Mouse (Mus musculus): ENCODE results near the gene Pex14. TPM values are rescaled to one million over a fixed set of nuclear protein-coding genes. Genes with fewer than 3 reads are reported as not detected.

Gene Pex14
- polyA plus RNA-seq, 1 experiment from 2014 or later, result 53.9 TPM

GRCm38 (mm10) chr4:149064061-149064854 is 35.4 kb downstream of the Pex14 start:
- Histone ChIP-seq H3K27me3 (no peaks in the 10 kb centered on the region), H3K9me3 (no peaks in the 10 kb centered on the region), H3K4me3 (no peak overlapping the region), H3K9ac (replicated peaks) (no peak overlapping the region), H3K4me1 (peaks cover 23% of the 10 kb centered on the region), H3K27ac (replicated peaks) (no peak overlapping the region), H3K4me2 (replicated peaks) (no peak overlapping the region), H3K36me3 (no peaks in the 10 kb centered on the region)
- no peak for ATAC-seq (ENCODE audit: low FRiP score, low read depth)
- 88% methylated on average over 23 of the region's 23 CpGs for WGBS

GRCm38 (mm10) chr4:149062406-149063318 is 37.0 kb downstream of the Pex14 start:
- H3K4me1 ChIP-seq, result peaks cover 38% of the 10 kb centered on the region

GRCm38 (mm10) chr4:149061432-149061718 is 38.3 kb downstream of the Pex14 start:
- Histone ChIP-seq H3K4me3 (no peak overlapping the region), H3K9me3 (no peaks in the 10 kb centered on the region), H3K4me2 (replicated peaks) (no peak overlapping the region), H3K9ac (replicated peaks) (no peak overlapping the region), H3K36me3 (no peaks in the 10 kb centered on the region), H3K27me3 (peaks cover 4% of the 10 kb centered on the region; the same call in 1 of the 2 replicates), H3K27ac (replicated peaks) (no peak overlapping the region), H3K4me1 (peaks cover 51% of the 10 kb centered on the region)
- no peak for ATAC-seq (ENCODE audit: low FRiP score, low read depth)
- WGBS, result 74% methylated on average over 13 of the region's 13 CpGs

More at GRCm38 (mm10) chr4:149062406-149063318, 37.0 kb downstream of the Pex14 start:
- H3K27me3 ChIP-seq, result peaks cover 4% of the 10 kb centered on the region; the same call in 1 of the 2 replicates
- H3K36me3 ChIP-seq, result no peaks in the 10 kb centered on the region
- no peak overlapping the region for H3K27ac ChIP-seq (replicated peaks)
- H3K9me3 ChIP-seq, result no peaks in the 10 kb centered on the region
- H3K4me2 ChIP-seq (replicated peaks), result no peak overlapping the region
- no peak overlapping the region for H3K9ac ChIP-seq (replicated peaks)
- WGBS, result 69% methylated on average over 21 of the region's 21 CpGs
- no peak for ATAC-seq (ENCODE audit: low FRiP score, low read depth)
- no peak overlapping the region for H3K4me3 ChIP-seq

- Histone ChIP-seq H3K4me2 (replicated peaks) (no peak overlapping the region), H3K36me3 (no peaks in the 10 kb centered on the region), H3K4me1 (peaks cover 53% of the 10 kb centered on the region), H3K4me3 (no peak overlapping the region), H3K9ac (replicated peaks) (no peak overlapping the region), H3K27ac (replicated peaks) (no peak overlapping the region), H3K27me3 (peaks cover 4% of the 10 kb centered on the region; the same call in 1 of the 2 replicates), H3K9me3 (no peaks in the 10 kb centered on the region)
- ATAC-seq (ENCODE audit: low FRiP score, low read depth), result no peak
- WGBS, result 38% methylated on average over 14 of the region's 14 CpGs
These were observed 38.9 kb downstream of the Pex14 start for GRCm38 (mm10) chr4:149060621-149061431.

GRCm38 (mm10) chr4:149059713-149060112 is 40.0 kb downstream of the Pex14 start:
- 94% methylated on average over 9 of the region's 9 CpGs for WGBS

GRCm38 (mm10) chr4:149058298-149058697 is 41.4 kb downstream of the Pex14 start:
- no peak overlapping the region for H3K27ac ChIP-seq (replicated peaks)
- H3K9me3 ChIP-seq, result no peaks in the 10 kb centered on the region
- no peaks in the 10 kb centered on the region for H3K36me3 ChIP-seq
- 48% methylated on average over 7 of the region's 7 CpGs for WGBS
- peaks cover 13% of the 10 kb centered on the region for H3K27me3 ChIP-seq
- peaks cover 53% of the 10 kb centered on the region for H3K4me1 ChIP-seq
- H3K4me3 ChIP-seq, result no peak overlapping the region
- no peak overlapping the region for H3K4me2 ChIP-seq (replicated peaks)
- H3K9ac ChIP-seq (replicated peaks), result no peak overlapping the region
- ATAC-seq (ENCODE audit: low FRiP score, low read depth), result no peak

More at GRCm38 (mm10) chr4:149059713-149060112, 40.0 kb downstream of the Pex14 start:
- Histone ChIP-seq H3K27ac (replicated peaks) (no peak overlapping the region), H3K9me3 (no peaks in the 10 kb centered on the region), H3K9ac (replicated peaks) (no peak overlapping the region), H3K4me2 (replicated peaks) (no peak overlapping the region), H3K4me1 (peaks cover 53% of the 10 kb centered on the region), H3K4me3 (no peak overlapping the region), H3K36me3 (no peaks in the 10 kb centered on the region), H3K27me3 (peaks cover 11% of the 10 kb centered on the region)
- no peak for ATAC-seq (ENCODE audit: low FRiP score, low read depth)

GRCm38 (mm10) chr4:149057470-149057869 is 42.2 kb downstream of the Pex14 start:
- Histone ChIP-seq H3K4me3 (no peak overlapping the region), H3K27me3 (peaks cover 20% of the 10 kb centered on the region), H3K4me2 (replicated peaks) (no peak overlapping the region), H3K9me3 (no peaks in the 10 kb centered on the region), H3K9ac (replicated peaks) (no peak overlapping the region), H3K4me1 (peaks cover 47% of the 10 kb centered on the region), H3K36me3 (no peaks in the 10 kb centered on the region), H3K27ac (replicated peaks) (no peak overlapping the region)
- no peak for ATAC-seq (ENCODE audit: low FRiP score, low read depth)
- 64% methylated on average over 14 of the region's 14 CpGs for WGBS

- no peak overlapping the region for H3K4me3 ChIP-seq
- ATAC-seq (ENCODE audit: low FRiP score, low read depth), result no peak
- peaks cover 20% of the 10 kb centered on the region for H3K27me3 ChIP-seq
- no peaks in the 10 kb centered on the region for H3K36me3 ChIP-seq
- H3K9me3 ChIP-seq, result no peaks in the 10 kb centered on the region
- H3K9ac ChIP-seq (replicated peaks), result no peak overlapping the region
- H3K4me2 ChIP-seq (replicated peaks), result no peak overlapping the region
- 74% methylated on average over 16 of the region's 16 CpGs for WGBS
- peaks cover 42% of the 10 kb centered on the region for H3K4me1 ChIP-seq
- no peak overlapping the region for H3K27ac ChIP-seq (replicated peaks)
These were observed 42.7 kb downstream of the Pex14 start for GRCm38 (mm10) chr4:149056957-149057356.

- Histone ChIP-seq H3K36me3 (no peaks in the 10 kb centered on the region), H3K4me2 (replicated peaks) (no peak overlapping the region), H3K27ac (replicated peaks) (no peak overlapping the region), H3K9ac (replicated peaks) (no peak overlapping the region), H3K27me3 (peaks cover 31% of the 10 kb centered on the region), H3K9me3 (no peaks in the 10 kb centered on the region), H3K4me3 (no peak overlapping the region), H3K4me1 (peaks cover 33% of the 10 kb centered on the region)
- 48% methylated on average over 6 of the region's 6 CpGs for WGBS
- no peak for ATAC-seq (ENCODE audit: low FRiP score, low read depth)
These were observed 43.8 kb downstream of the Pex14 start for GRCm38 (mm10) chr4:149055847-149056246.

GRCm38 (mm10) chr4:149049351-149050159 is 50.1 kb downstream of the Pex14 start:
- H3K27ac ChIP-seq (replicated peaks), result 0 out of 2 replicates have a peak overlapping the region, but pooled peaks have one; percentile 11
- H3K4me1 ChIP-seq, result peaks cover 30% of the 10 kb centered on the region
- peak; percentile 47; the same call in 1 of the 2 replicates for ATAC-seq (ENCODE audit: low FRiP score, low read depth)

More at GRCm38 (mm10) chr4:149049351-149050159, 50.1 kb downstream of the Pex14 start:
- Histone ChIP-seq H3K4me2 (replicated peaks) (peak overlapping the region; percentile 26), H3K9ac (replicated peaks) (no peak overlapping the region), H3K9me3 (no peaks in the 10 kb centered on the region), H3K36me3 (no peaks in the 10 kb centered on the region), H3K27me3 (peaks cover 70% of the 10 kb centered on the region), H3K4me3 (no peak overlapping the region)
- WGBS, result 5% methylated on average over 16 of the region's 16 CpGs

All from midbrain, embryonic 12.5 days (tissue).